14 mouse cellular contexts compared by ENCODE assay signal in the genomic region with DNA sequence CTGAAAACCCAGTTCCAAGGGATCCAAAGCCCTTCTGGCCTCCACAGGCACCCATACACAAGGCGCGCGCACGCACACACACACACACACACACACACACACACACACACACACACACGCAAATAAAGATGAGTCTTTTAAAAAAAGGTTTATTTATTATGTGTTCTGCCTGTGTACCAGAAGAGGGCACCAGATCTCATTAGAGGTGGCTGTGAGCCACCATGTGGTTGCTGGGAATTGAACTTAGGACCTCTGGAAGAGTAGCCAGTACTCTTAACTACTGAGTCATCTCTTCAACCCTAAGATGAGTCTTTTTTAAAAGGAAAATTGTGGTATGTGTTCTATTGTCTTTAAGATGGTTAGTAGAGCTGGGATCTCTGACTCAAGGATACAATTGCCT. TPM values are rescaled to one million over a fixed set of nuclear protein-coding genes. Genes with fewer than 3 reads are reported as not detected.
DNase-seq lines count a peak whose midpoint lies in the region; ATAC-seq and TF ChIP-seq lines count a peak whose summit lies in the region.
"Had no signal": no experiment of that assay in that cellular context is flagged by ENCODE, and none has a peak within 500 bp of the region (broad histone marks: within the 10 kb centered on the region; RNA-seq: fewer than 3 reads in every experiment).

No protein-coding gene starts in this region.

- intact Hi-C loops in heart, postnatal 36 days (cut with DNase I) = loop anchor here (5.0 kb wide), 1 partner anchor 150 kb away; no protein-coding TSS in a partner anchor

- WGBS in heart, embryonic 13.5 days = 90% methylated on average over 5 of the region's 5 CpGs
- 74% methylated on average over 5 of the region's 5 CpGs for WGBS in lung, embryonic 16.5 days
- WGBS in lung, adult 2 months = 87% methylated on average over 5 of the region's 5 CpGs
- 80% methylated on average over 1 of the region's 5 CpGs for WGBS in macrophage (ENCODE audit: missing documents)

- no peaks in the 10 kb centered on the region for H3K27me3 ChIP-seq in heart, embryonic 13.5 days (replicated peaks)
- H3K27me3 ChIP-seq in lung, embryonic 16.5 days (ENCODE audit: control insufficient read depth, insufficient read depth, low read depth, low read length) = no peaks in the 10 kb centered on the region
- no peaks in the 10 kb centered on the region for H3K27me3 ChIP-seq in MEL (ENCODE audit: control insufficient read depth in 1 of 2, insufficient read depth in 2 of 2, low read length in 2 of 2)
- H3K27me3 ChIP-seq: forebrain, embryonic 12.5 days; midbrain, embryonic 12.5 days; Patski had no signal

- H3K79me2 ChIP-seq in MEL (ENCODE audit: control insufficient read depth, insufficient read depth, low read length, poor library complexity) (no peaks in the 10 kb centered on the region), macrophage (ENCODE audit: inconsistent target) (peaks cover 27% of the 10 kb centered on the region)

- no peak for ATAC-seq in heart, embryonic 13.5 days (ENCODE audit: extremely low read depth, insufficient number of reproducible peaks, low FRiP score, low TSS enrichment)
- ATAC-seq in lung, embryonic 16.5 days (ENCODE audit: low read depth) = no peak
- ATAC-seq: Patski had no signal

- H3K36me3 ChIP-seq in heart, embryonic 13.5 days = peaks cover 100% of the 10 kb centered on the region
- H3K36me3 ChIP-seq in lung, embryonic 16.5 days (ENCODE audit: control insufficient read depth, insufficient read depth, low read length) = peaks cover 57% of the 10 kb centered on the region
- H3K36me3 ChIP-seq in MEL (ENCODE audit: control insufficient read depth in 1 of 2, insufficient read depth in 2 of 2, low read length in 2 of 2) (peaks cover 0 to 10% of the 10 kb centered on the region in 2 experiments; a peak in 2 of 4 replicates), macrophage (ENCODE audit: inconsistent target) (peaks cover 58% of the 10 kb centered on the region)

- H3K4me2 ChIP-seq in heart, embryonic 13.5 days = no peak overlapping the region
- no peak overlapping the region for H3K4me2 ChIP-seq in lung, embryonic 16.5 days (ENCODE audit: low read depth, low read length)
- H3K4me2 ChIP-seq: forebrain, embryonic 12.5 days; midbrain, embryonic 12.5 days had no signal

- H3K9ac ChIP-seq in heart, embryonic 13.5 days = no peak overlapping the region
- H3K9ac ChIP-seq in lung, embryonic 16.5 days (ENCODE audit: low read length) = no peak overlapping the region
- H3K9ac ChIP-seq in MEL (ENCODE audit: control insufficient read depth, low read depth, low read length, poor library complexity, severe bottlenecking) = no peak overlapping the region
- H3K9ac ChIP-seq: forebrain, embryonic 12.5 days; midbrain, embryonic 12.5 days had no signal

- DNase-seq in heart, postnatal 36 days = no peak
- DNase-seq in lung, adult 2 months = no peak
- DNase-seq in MEL (ENCODE audit: low read depth, low spot score) = peak; percentile 35
- DNase-seq in thymus, postnatal 4 days = no peak
- no peak for DNase-seq in adrenal gland, adult 18-20 months (ENCODE audit: low spot score in 2 of 2)
- DNase-seq: cerebellum, postnatal 36 days; gastrocnemius, postnatal 36 days had no signal

- TF ChIP-seq CTCF in lung, adult 2 months (IDR thresholded peaks at IDR 0.05; ENCODE audit: insufficient read depth, low read length) = no peak
- TF ChIP-seq CTCF in MEL (IDR thresholded peaks at IDR 0.05 in 2 of 3, conservative IDR thresholded peaks at IDR 0.05 in 1 of 3; ENCODE audit: control insufficient read depth in 1 of 3, insufficient read depth in 1 of 3, low read depth in 2 of 3, low read length in 3 of 3, poor library complexity in 1 of 3, severe bottlenecking in 1 of 3) = peak in 2 of 3 experiments; percentile 22 to 56; a peak in 2 of 6 replicates

- peaks cover 10% of the 10 kb centered on the region for H3K4me1 ChIP-seq in heart, embryonic 13.5 days
- peaks cover 11% of the 10 kb centered on the region for H3K4me1 ChIP-seq in lung, embryonic 16.5 days (replicated peaks; ENCODE audit: control insufficient read depth, insufficient read depth, low read length)
- H3K4me1 ChIP-seq in lung, adult 2 months (ENCODE audit: control insufficient read depth, insufficient read depth, low read length) = peaks cover 9% of the 10 kb centered on the region
- no peaks in the 10 kb centered on the region for H3K4me1 ChIP-seq in MEL (ENCODE audit: control insufficient read depth in 1 of 2, insufficient read depth in 2 of 2, low read length in 2 of 2)
- H3K4me1 ChIP-seq: forebrain, embryonic 12.5 days; limb, embryonic 10.5 days; midbrain, embryonic 12.5 days had no signal

- no peak for TF ChIP-seq POLR2A in lung, adult 2 months (IDR thresholded peaks at IDR 0.05; ENCODE audit: borderline replicate concordance, extremely low read depth, low read depth, low read length)
- no peak for TF ChIP-seq POLR2A in MEL (IDR thresholded peaks at IDR 0.05; ENCODE audit: control insufficient read depth in 1 of 2, insufficient read depth in 1 of 2, low read depth in 1 of 2, low read length in 2 of 2, poor library complexity in 1 of 2)

- no peak; the same call in 1 of the 2 replicates for TF ChIP-seq RAD21 in MEL (IDR thresholded peaks at IDR 0.05; ENCODE audit: low read depth, low read length)

- TF ChIP-seq EP300 in MEL (IDR thresholded peaks at IDR 0.05; ENCODE audit: low read depth in 1 of 2, low read length in 2 of 2) = no peak

- H3K4me3 ChIP-seq in heart, embryonic 13.5 days = no peak overlapping the region
- H3K4me3 ChIP-seq in lung, embryonic 16.5 days (ENCODE audit: low read length) = no peak overlapping the region
- H3K4me3 ChIP-seq in lung, adult 2 months (replicated peaks; ENCODE audit: extremely low read depth, low read depth, low read length) = no peak overlapping the region
- no peak overlapping the region for H3K4me3 ChIP-seq in MEL (ENCODE audit: control insufficient read depth in 1 of 2, insufficient read depth in 1 of 2, low read depth in 2 of 2, low read length in 2 of 2)
- H3K4me3 ChIP-seq in macrophage (ENCODE audit: inconsistent target) = no peak overlapping the region
- H3K4me3 ChIP-seq: forebrain, embryonic 12.5 days; limb, embryonic 10.5 days; midbrain, embryonic 12.5 days had no signal

- 0 out of 2 replicates have a peak, but pooled peaks cover 3% of the 10 kb centered on the region for H3K9me3 ChIP-seq in heart, embryonic 13.5 days
- H3K9me3 ChIP-seq in lung, embryonic 16.5 days (ENCODE audit: control insufficient read depth, low read length) = no peaks in the 10 kb centered on the region
- H3K9me3 ChIP-seq in MEL (replicated peaks; ENCODE audit: insufficient read depth, low read length) = no peaks in the 10 kb centered on the region
- H3K9me3 ChIP-seq: forebrain, embryonic 12.5 days; limb, embryonic 10.5 days; midbrain, embryonic 12.5 days had no signal

- H3K27ac ChIP-seq in heart, embryonic 13.5 days (replicated peaks) = peak overlapping the region; percentile 77
- H3K27ac ChIP-seq in lung, embryonic 16.5 days (ENCODE audit: low read length) = peak overlapping the region; percentile 71
- no peak overlapping the region for H3K27ac ChIP-seq in MEL (ENCODE audit: control insufficient read depth, low read depth, low read length)
- H3K27ac ChIP-seq in macrophage = peak overlapping the region; percentile 99
- H3K27ac ChIP-seq: forebrain, embryonic 12.5 days; limb, embryonic 10.5 days; midbrain, embryonic 12.5 days had no signal

TF ChIP-seq in MEL, 35 proteins besides CTCF, POLR2A, EP300 and RAD21:
- TF ChIP-seq SIN3A (IDR thresholded peaks at IDR 0.05; ENCODE audit: low read length) (no peak), SMC3 (IDR thresholded peaks at IDR 0.05; ENCODE audit: low read depth, low read length) (no peak; the same call in 1 of the 2 replicates), JUND (IDR thresholded peaks at IDR 0.05; ENCODE audit: low read depth, low read length) (no peak), ZKSCAN1 (IDR thresholded peaks at IDR 0.05; ENCODE audit: low read depth, low read length) (no peak), TAL1 (IDR thresholded peaks at IDR 0.05; ENCODE audit: low read length) (no peak), NELFE (IDR thresholded peaks at IDR 0.05; ENCODE audit: low read depth, low read length) (no peak), ZC3H11A (IDR thresholded peaks at IDR 0.05; ENCODE audit: low read depth, low read length) (0 out of 2 replicates have a peak, but pooled peaks have one; percentile 3), MYC (IDR thresholded peaks at IDR 0.05; ENCODE audit: low read depth, low read length) (peak; percentile 44; the same call in 1 of the 2 replicates), NRF1 (IDR thresholded peaks at IDR 0.05; ENCODE audit: insufficient read depth, low read depth, low read length, poor library complexity, severe bottlenecking) (no peak)

RNA-seq across cellular contexts. Expression of a gene that starts 20.4 kb away (rescaled TPM):
- 29.7 and 34.8 TPM in 2 replicates for polyA plus RNA-seq in heart, embryonic 13.5 days (2015; fragmentation: Nextera tagmentation; extraction: Ambion mirVana)
- 10 to 100 TPM; 30.3 to 38.7 TPM for total RNA-seq in heart, postnatal 36 days (2021)
- 32.2 and 34.3 TPM in 2 replicates for polyA plus RNA-seq in lung, embryonic 16.5 days (2015; fragmentation: Nextera tagmentation; extraction: Ambion mirVana)
- polyA plus RNA-seq in lung, adult 2 months (2012; rRNA removed) = 20.8 and 24.4 TPM in 2 replicates
- 18.3 and 20.0 TPM in 2 replicates for total RNA-seq in MEL (2012; rRNA removed)
- 10 to 100 TPM in 1 of 2 experiments, not detected in 1; 16.4 TPM for polyA plus RNA-seq in MEL (2012; ENCODE audit: insufficient read depth in 1 of 2, insufficient read length in 2 of 2, low read depth in 1 of 2, low replicate concordance in 2 of 2, missing spikeins in 1 of 2)
- 100 to 1,000 TPM; 139 to 319 (median 251) TPM for total RNA-seq in macrophage (2018; cell fraction: chromatin; rRNA removed)
- total RNA-seq in macrophage (2018; cell fraction: cytosol; rRNA removed) = 10 to 100 TPM; 30.7 to 54.7 (median 44.4) TPM
- total RNA-seq in macrophage (2018; cell fraction: nucleus; rRNA removed) = 100 to 1,000 TPM in 15 of 26 experiments, 10 to 100 TPM in 11; 80.4 to 185 (median 108) TPM
- polyA plus RNA-seq in macrophage (2018) = 44.0 to 60.9 TPM (median 45.0 TPM) in 3 replicates
- 10 to 100 TPM; 52.7 to 60.2 TPM for total RNA-seq in adrenal gland, adult 18-20 months (2021)

RNA-seq across cellular contexts. Expression of a gene that starts 30.7 kb away (rescaled TPM):
- 17.6 and 18.7 TPM in 2 replicates for polyA plus RNA-seq in heart, embryonic 13.5 days (2015; fragmentation: Nextera tagmentation; extraction: Ambion mirVana)
- 10 to 100 TPM; 51.7 to 57.9 TPM for total RNA-seq in heart, postnatal 36 days (2021)
- polyA plus RNA-seq in lung, embryonic 16.5 days (2015; fragmentation: Nextera tagmentation; extraction: Ambion mirVana) = 15.6 and 18.1 TPM in 2 replicates
- polyA plus RNA-seq in lung, adult 2 months (2012; rRNA removed) = 39.9 and 47.4 TPM in 2 replicates
- 3.4 and 4.7 TPM in 2 replicates for total RNA-seq in MEL (2012; rRNA removed)
- 10 to 100 TPM in 1 of 2 experiments, not detected in 1; 17.5 TPM for polyA plus RNA-seq in MEL (2012; ENCODE audit: insufficient read depth in 1 of 2, insufficient read length in 2 of 2, low read depth in 1 of 2, low replicate concordance in 2 of 2, missing spikeins in 1 of 2)
- 100 to 1,000 TPM; 230 to 652 (median 349) TPM for total RNA-seq in macrophage (2018; cell fraction: chromatin; rRNA removed)
- total RNA-seq in macrophage (2018; cell fraction: cytosol; rRNA removed) = 10 to 100 TPM; 45.7 to 98.1 (median 65.6) TPM
- total RNA-seq in macrophage (2018; cell fraction: nucleus; rRNA removed) = 100 to 1,000 TPM; 117 to 400 (median 216) TPM
- polyA plus RNA-seq in macrophage (2018) = 77.2 to 118 TPM (median 110 TPM) in 3 replicates
- total RNA-seq in adrenal gland, adult 18-20 months (2021) = 10 to 100 TPM; 54.8 to 63.6 TPM
